Mouse (Mus musculus) intestine, embryonic 16.5 days (tissue): ENCODE data around the gene Ttc4. TPM values are rescaled to one million over a fixed set of nuclear protein-coding genes. Genes with fewer than 3 reads are reported as not detected.

Experiments used
- ATAC-seq: fragments of 200-750 bp; cut with Nextera tagmentation; 2 replicates; pipeline ENCODE4 v1.8.0; 2017; ENCODE audit warnings: moderate TSS enrichment, moderate library complexity
- H3K27ac ChIP-seq: fragments of 300-500 bp; sonication (generic); 2 replicates; pipeline ENCODE4 v1.5.1; 2014; ENCODE audit warnings: mild to moderate bottlenecking, low read length
- H3K27me3 ChIP-seq: fragments of 300-500 bp; sonication (generic); replicated peaks from 2 replicates; pipeline ENCODE4 v1.6.1; 2014; ENCODE audit warnings: low read length, control low read depth, mixed read lengths; ENCODE audit not compliant: control insufficient read depth, insufficient read depth
- H3K36me3 ChIP-seq: fragments of 300-500 bp; sonication (generic); 2 replicates; pipeline ENCODE4 v1.6.1; 2014; ENCODE audit warnings: low read length, control low read depth; ENCODE audit not compliant: control insufficient read depth, insufficient read depth
- H3K4me1 ChIP-seq: fragments of 300-500 bp; sonication (generic); 2 replicates; pipeline ENCODE4 v1.6.1; 2014; ENCODE audit warnings: low read length, control low read depth, mixed read lengths; ENCODE audit not compliant: control insufficient read depth, insufficient read depth
- H3K4me2 ChIP-seq: fragments of 300-500 bp; sonication (generic); 2 replicates; pipeline ENCODE4 v1.6.1; 2014; ENCODE audit warnings: low read depth, low read length, control low read depth
- H3K4me3 ChIP-seq: fragments of 300-500 bp; sonication (generic); 2 replicates; pipeline ENCODE4 v1.5.1; 2014; ENCODE audit warnings: mild to moderate bottlenecking, low read length
- H3K9ac ChIP-seq: fragments of 300-500 bp; sonication (generic); 2 replicates; pipeline ENCODE4 v1.6.1; 2014; ENCODE audit warnings: low read depth, low read length
- H3K9me3 ChIP-seq: fragments of 300-500 bp; sonication (generic); 2 replicates; pipeline ENCODE4 v1.6.1; 2016; ENCODE audit warnings: low read length, control low read depth; ENCODE audit not compliant: control insufficient read depth
- WGBS: fragments of 180-500 bp; shearing (Covaris S2); extraction: QIAGEN DNeasy Blood & Tissue Kit; methylation state at CpG from one replicate; pipeline ENCODE4 v1.1.7; 2014; 5-methylcytosine and 5-hydroxymethylcytosine counted together
- polyA plus RNA-seq: library from polyadenylated mRNA; unstranded; fragments of >200 nt; fragmentation: Nextera tagmentation; extraction: Ambion mirVana; gene quantifications from 2 replicates; pipeline ENCODE4 v1.2.1, GENCODE M21; 2015

Ttc4 gene
- polyA plus RNA-seq, 1 experiment from 2014 or later, result 80.8 TPM

GRCm38 (mm10) chr4:106699989-106700388 lies 21.2 kb upstream of the Ttc4 start:
- Histone ChIP-seq H3K4me1 (peaks cover 9% of the 10 kb centered on the region), H3K36me3 (no peaks in the 10 kb centered on the region), H3K9ac (no peak overlapping the region), H3K4me2 (no peak overlapping the region), H3K27ac (no peak overlapping the region), H3K27me3 (no peaks in the 10 kb centered on the region), H3K9me3 (no peaks in the 10 kb centered on the region), H3K4me3 (no peak overlapping the region)
- 18% methylated on average over 9 of the region's 9 CpGs for WGBS
- ATAC-seq, result peak; percentile 52

GRCm38 (mm10) chr4:106693841-106694430 lies 15.2 kb upstream of the Ttc4 start:
- H3K4me1 ChIP-seq, result peaks cover 2% of the 10 kb centered on the region; the same call in 1 of the 2 replicates
- H3K4me2 ChIP-seq, result no peak overlapping the region
- no peak for ATAC-seq
- no peak overlapping the region for H3K9ac ChIP-seq
- H3K4me3 ChIP-seq, result no peak overlapping the region
- 82% methylated on average over 15 of the region's 15 CpGs for WGBS
- H3K9me3 ChIP-seq, result no peaks in the 10 kb centered on the region
- no peaks in the 10 kb centered on the region; the same call in 1 of the 2 replicates for H3K27me3 ChIP-seq
- H3K27ac ChIP-seq, result no peak overlapping the region
- H3K36me3 ChIP-seq, result no peaks in the 10 kb centered on the region

- Histone ChIP-seq H3K4me3 (no peak overlapping the region), H3K36me3 (no peaks in the 10 kb centered on the region), H3K27ac (peak overlapping the region; percentile 3), H3K4me1 (peaks cover 10% of the 10 kb centered on the region), H3K27me3 (no peaks in the 10 kb centered on the region; the same call in 1 of the 2 replicates), H3K9ac (no peak overlapping the region), H3K4me2 (no peak overlapping the region), H3K9me3 (no peaks in the 10 kb centered on the region)
- peak; percentile 91 for ATAC-seq
- WGBS, result 27% methylated on average over 3 of the region's 3 CpGs
Observed at GRCm38 (mm10) chr4:106688636-106689296, 10.0 kb upstream of the Ttc4 start.

- Histone ChIP-seq H3K9ac (no peak overlapping the region), H3K36me3 (peaks cover 4% of the 10 kb centered on the region; the same call in 1 of the 2 replicates), H3K27ac (no peak overlapping the region), H3K4me2 (no peak overlapping the region), H3K27me3 (no peaks in the 10 kb centered on the region), H3K4me3 (no peak overlapping the region), H3K4me1 (peaks cover 11% of the 10 kb centered on the region), H3K9me3 (no peaks in the 10 kb centered on the region)
- 49% methylated on average over 2 of the region's 2 CpGs for WGBS
- no peak for ATAC-seq
Observed at GRCm38 (mm10) chr4:106680955-106681354, 2.2 kb upstream of the Ttc4 start.

- peaks cover 11% of the 10 kb centered on the region for H3K4me1 ChIP-seq
- H3K36me3 ChIP-seq, result peaks cover 7% of the 10 kb centered on the region; the same call in 1 of the 2 replicates
- H3K4me2 ChIP-seq, result peak overlapping the region; percentile 16; the same call in 1 of the 2 replicates
- H3K9me3 ChIP-seq, result no peaks in the 10 kb centered on the region
- no peaks in the 10 kb centered on the region for H3K27me3 ChIP-seq
- no peak overlapping the region for H3K9ac ChIP-seq
- ATAC-seq, result peak; percentile 54
- 44% methylated on average over 3 of the region's 3 CpGs for WGBS
- no peak overlapping the region for H3K27ac ChIP-seq
- H3K4me3 ChIP-seq, result peak overlapping the region; percentile 96
Observed at GRCm38 (mm10) chr4:106679152-106679551, 408 bp upstream of the Ttc4 start.

- ATAC-seq, result no peak
- Histone ChIP-seq H3K36me3 (peaks cover 8% of the 10 kb centered on the region; the same call in 1 of the 2 replicates), H3K9me3 (no peaks in the 10 kb centered on the region), H3K27me3 (no peaks in the 10 kb centered on the region), H3K4me3 (no peak overlapping the region), H3K4me2 (no peak overlapping the region), H3K9ac (no peak overlapping the region), H3K4me1 (peaks cover 11% of the 10 kb centered on the region), H3K27ac (no peak overlapping the region)
- 76% methylated on average over 5 of the region's 5 CpGs for WGBS
Observed at GRCm38 (mm10) chr4:106676749-106677148, 2.0 kb downstream of the Ttc4 start.

- WGBS, result 89% methylated on average over 2 of the region's 2 CpGs
- peaks cover 34% of the 10 kb centered on the region for H3K36me3 ChIP-seq
- no peaks in the 10 kb centered on the region for H3K9me3 ChIP-seq
- H3K4me2 ChIP-seq, result no peak overlapping the region
- no peak overlapping the region for H3K27ac ChIP-seq
- no peaks in the 10 kb centered on the region for H3K27me3 ChIP-seq
- H3K4me3 ChIP-seq, result no peak overlapping the region
- no peak overlapping the region for H3K9ac ChIP-seq
- H3K4me1 ChIP-seq, result no peaks in the 10 kb centered on the region
- ATAC-seq, result no peak
Observed at GRCm38 (mm10) chr4:106666546-106666945, 12.2 kb downstream of the Ttc4 start.

- H3K4me2 ChIP-seq, result no peak overlapping the region
- H3K4me1 ChIP-seq, result no peaks in the 10 kb centered on the region
- H3K27ac ChIP-seq, result no peak overlapping the region
- H3K4me3 ChIP-seq, result no peak overlapping the region
- WGBS, result 94% methylated on average over 10 of the region's 10 CpGs
- no peaks in the 10 kb centered on the region for H3K9me3 ChIP-seq
- peaks cover 30% of the 10 kb centered on the region for H3K36me3 ChIP-seq
- H3K27me3 ChIP-seq, result no peaks in the 10 kb centered on the region
- no peak for ATAC-seq
- H3K9ac ChIP-seq, result no peak overlapping the region
Observed at GRCm38 (mm10) chr4:106665673-106666072, 13.1 kb downstream of the Ttc4 start.

- H3K4me1 ChIP-seq, result no peaks in the 10 kb centered on the region
- no peak for ATAC-seq
- no peak overlapping the region for H3K4me3 ChIP-seq
- H3K9me3 ChIP-seq, result no peaks in the 10 kb centered on the region
- H3K27me3 ChIP-seq, result no peaks in the 10 kb centered on the region
- peaks cover 29% of the 10 kb centered on the region for H3K36me3 ChIP-seq
- H3K4me2 ChIP-seq, result no peak overlapping the region
- no peak overlapping the region for H3K9ac ChIP-seq
- 95% methylated on average over 2 of the region's 2 CpGs for WGBS
- H3K27ac ChIP-seq, result no peak overlapping the region
Observed at GRCm38 (mm10) chr4:106665269-106665668, 13.5 kb downstream of the Ttc4 start.
